Mouse (Mus musculus): ENCODE data around the gene Brms1l.
A peak's percentile ranks its signal among the peaks of the same experiment; 100 is the strongest.

DNA sequence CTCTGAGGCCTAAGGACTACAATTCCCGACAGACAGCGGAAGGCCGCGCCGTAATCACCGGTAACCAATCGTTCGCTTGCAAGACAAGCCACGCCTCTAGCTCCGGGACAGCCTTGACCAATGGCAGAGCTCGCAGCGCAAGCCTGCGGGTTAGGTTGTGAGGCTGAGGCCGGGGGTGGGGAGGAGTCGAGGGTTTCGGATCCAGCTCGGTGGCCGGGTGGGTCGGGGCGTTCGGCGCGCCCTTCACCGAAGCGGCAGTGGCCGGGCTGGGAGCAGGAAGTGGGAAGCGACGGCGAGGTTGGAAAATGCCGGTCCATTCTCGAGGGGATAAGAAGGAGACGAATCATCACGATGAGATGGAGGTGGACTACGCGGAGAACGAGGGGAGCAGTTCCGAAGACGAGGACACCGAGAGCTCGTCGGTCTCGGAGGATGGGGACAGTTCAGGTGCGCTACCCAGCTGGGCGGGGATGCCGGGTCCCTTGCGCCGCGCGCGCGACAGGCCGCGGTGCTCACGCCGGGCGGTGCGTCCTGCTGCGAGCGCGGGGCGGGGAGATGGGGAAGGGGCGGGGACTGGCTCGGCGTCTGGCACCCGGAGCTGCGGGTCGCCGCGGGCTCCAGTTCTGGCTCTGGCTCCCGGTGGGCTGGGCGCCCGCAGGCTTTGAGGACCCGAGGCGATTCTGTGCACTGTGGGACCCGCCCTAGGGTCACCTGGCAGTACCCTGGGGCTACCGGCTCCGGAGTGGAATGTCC is at the start of gene Brms1l:
- TF ChIP-seq CTCF (IDR thresholded peaks at IDR 0.05; ENCODE audit: low read depth, low read length) (no peak), POLR2A (IDR thresholded peaks at IDR 0.05; ENCODE audit: insufficient read depth, low read length) (peak; percentile 59), EP300 (IDR thresholded peaks at IDR 0.05; ENCODE audit: insufficient read depth, low read depth, low read length) (no peak)

All from ES-Bruce4 (cell line).